Mouse (Mus musculus) c-Kit-negative CD71-positive TER-119-positive erythroid progenitor cells, embryonic 14.5 days (primary cell): ENCODE results near the gene AY761185.
"Not testable (repeated sequence)": the region's sequence is repeated elsewhere in the genome, so short reads cannot be mapped to it uniquely, and the experiment has no call there.

Experiments
- DNase-seq: peaks from one replicate; pipeline ENCODE4 v3.0.0-alpha.2; 2013; ENCODE audit warnings: low read depth, low spot score

The AY761185 gene

DNA sequence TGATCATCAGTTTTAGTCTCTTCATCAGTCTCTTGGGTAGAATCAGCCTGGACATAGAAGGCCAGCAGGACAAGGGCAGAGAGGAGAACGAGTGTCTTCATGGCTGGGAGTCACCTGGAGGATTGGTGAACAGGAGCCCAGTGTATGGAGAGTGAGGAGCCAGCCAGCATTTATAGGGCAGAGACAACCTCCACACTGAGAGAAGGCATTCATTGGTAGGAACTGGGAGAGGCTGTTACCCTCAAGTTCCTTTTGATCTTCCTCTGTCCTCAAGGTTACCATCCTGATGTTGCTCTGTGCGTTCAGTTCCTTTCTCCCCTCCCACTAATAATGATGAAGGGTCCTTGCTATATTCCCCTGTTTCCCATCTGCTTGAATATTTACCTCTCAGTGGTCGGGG lies at the start of gene AY761185:
AY761185 (minus strand) TSS at position 101 of the 400 bp plus-strand sequence.
- no peak for DNase-seq

DNA sequence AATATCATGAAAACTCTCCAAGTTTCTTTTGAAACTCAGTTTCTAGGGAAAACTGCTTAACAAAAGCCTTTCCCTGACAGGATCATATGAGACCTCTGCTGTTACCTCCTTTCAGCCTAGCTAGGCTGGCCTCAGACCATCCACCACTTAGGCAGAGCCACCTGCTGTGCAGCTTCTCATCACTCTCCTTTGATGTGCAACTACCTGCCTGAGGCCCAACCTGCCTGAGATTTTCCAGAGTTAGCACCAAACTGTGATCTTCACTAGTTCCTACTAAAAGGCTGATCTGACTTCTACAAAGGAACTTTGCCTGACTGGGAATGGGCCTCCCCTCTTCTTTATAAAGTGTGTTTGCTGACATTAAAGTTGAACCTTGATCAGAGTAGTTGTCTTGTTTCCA lies 49.5 kb upstream of the AY761185 start:
- DNase-seq, result not testable (repeated sequence)

DNA sequence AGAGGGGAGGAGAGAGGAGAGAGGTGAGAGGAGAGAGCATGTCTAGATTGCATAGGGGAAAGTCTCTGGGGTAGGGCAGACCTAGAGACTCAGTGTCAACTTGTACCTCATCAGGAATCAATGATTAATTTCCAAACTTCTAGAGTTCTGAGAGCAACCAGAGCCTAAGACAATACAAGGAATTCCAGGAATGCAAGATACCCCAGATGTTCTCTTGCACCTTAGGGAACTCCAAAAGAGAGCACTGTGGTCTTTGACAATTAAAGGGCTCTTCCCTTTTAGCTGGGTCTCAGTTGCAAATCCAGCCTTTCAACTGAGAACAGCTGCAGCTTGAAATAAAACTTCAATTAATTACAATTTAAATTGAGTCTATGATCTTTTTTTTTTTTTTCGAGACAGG lies 35.3 kb upstream of the AY761185 start:
- DNase-seq, result no peak

DNA sequence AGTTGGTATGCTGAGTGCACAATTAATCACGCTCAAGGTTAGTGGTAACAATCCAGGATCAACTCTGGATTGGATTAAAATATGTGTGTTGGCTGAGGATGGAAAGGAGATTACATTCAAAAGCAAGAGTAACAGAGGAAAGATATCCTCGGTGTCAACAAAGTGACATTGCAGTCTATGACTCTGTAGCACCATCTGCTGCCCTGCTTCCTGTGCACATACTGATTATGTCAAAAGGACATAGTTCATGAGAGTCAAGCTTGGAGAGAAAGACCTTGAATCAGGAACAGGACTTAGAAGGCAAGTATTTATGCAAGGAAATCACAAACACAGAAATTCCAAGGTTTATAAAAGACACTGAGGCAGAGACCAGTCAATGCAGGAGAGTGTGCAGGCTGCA lies 20.0 kb upstream of the AY761185 start:
- DNase-seq, result no peak

DNA sequence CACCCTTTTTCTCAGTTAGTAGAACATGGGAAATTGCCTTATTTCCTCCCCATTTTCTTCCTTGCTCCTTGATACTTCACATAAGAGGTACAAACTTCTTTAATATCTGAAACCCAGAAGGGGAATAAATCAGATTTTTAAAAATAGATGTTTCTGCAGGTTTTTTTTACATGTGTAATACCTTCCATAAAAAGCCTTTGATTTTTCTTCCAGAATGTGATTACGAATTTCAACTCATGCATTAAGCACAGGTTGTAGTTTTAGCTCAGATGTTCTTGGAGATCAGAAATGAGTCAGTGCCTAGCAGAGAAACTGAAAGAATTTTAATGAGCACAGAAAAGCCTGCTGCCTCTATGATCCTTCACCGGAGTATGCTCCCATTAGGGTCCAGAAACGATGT lies 22.5 kb downstream of the AY761185 start, which contains the start of gene Gm6040:
Gm6040 (minus strand) TSS at position 101 of the 400 bp plus-strand sequence.
- DNase-seq, result no peak

- no peak for DNase-seq
Observed at GRCm38 (mm10) chr8:20912288-20912687, 32.2 kb downstream of the AY761185 start.

DNA sequence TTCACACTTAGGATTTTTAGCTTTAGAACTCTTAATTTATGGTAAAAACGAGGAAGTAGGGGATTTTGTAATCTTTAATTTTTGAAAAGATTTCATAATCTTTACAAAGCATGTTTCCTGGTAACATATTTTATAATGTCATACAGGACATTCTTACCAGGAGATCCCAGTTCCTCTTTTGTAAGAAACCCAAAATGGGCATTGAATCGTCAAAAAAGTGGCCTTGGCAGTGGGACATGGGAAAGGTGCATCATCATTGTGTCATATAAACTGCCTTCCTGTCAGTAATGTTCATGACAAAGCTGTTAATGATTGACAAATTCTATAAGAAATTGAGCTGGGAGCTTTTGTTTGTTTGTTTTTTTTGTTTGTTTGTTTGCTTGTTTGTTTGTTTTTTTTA lies 36.3 kb downstream of the AY761185 start:
- DNase-seq, result no peak

- DNase-seq, result no peak
Observed at GRCm38 (mm10) chr8:20907119-20907518, 37.4 kb downstream of the AY761185 start.

GRCm38 (mm10) chr8:20902527-20902926 lies 42.0 kb downstream of the AY761185 start, which contains the start of gene Gm15056:
Gene Gm15056, minus strand, starts transcription at chr8:20902627.
- no peak for DNase-seq
